Mouse (Mus musculus) lung, adult 2 months (tissue): Measurements from ENCODE around the gene Porcn. TPM values are rescaled to one million over a fixed set of nuclear protein-coding genes. Genes with fewer than 3 reads are reported as not detected.

Experiments
- DNase-seq: peaks from one replicate; pipeline ENCODE4 v3.0.0; 2022
- H3K4me1 ChIP-seq: fragments of 200-500 bp; 2 replicates; pipeline ENCODE4 v1.6.1; 2011; ENCODE audit warnings: low read length; ENCODE audit not compliant: control insufficient read depth, insufficient read depth
- H3K4me3 ChIP-seq: fragments of 200-500 bp; replicated peaks from 2 replicates; pipeline ENCODE3; 2011; ENCODE audit warnings: low read depth, mild to moderate bottlenecking, control low read depth, low read length; ENCODE audit errors: extremely low read depth
- CTCF ChIP-seq: fragments of 200-500 bp; IDR thresholded peaks from 2 replicates; pipeline ENCODE4 v1.5.1; 2011; ENCODE audit warnings: mild to moderate bottlenecking, low read length, control low read depth; ENCODE audit not compliant: insufficient read depth
- POLR2A ChIP-seq: fragments of 200-500 bp; IDR thresholded peaks from 2 replicates; pipeline ENCODE4 v1.6.1; 2011; ENCODE audit warnings: low read depth, mild to moderate bottlenecking, control low read depth, low read length, borderline replicate concordance; ENCODE audit errors: extremely low read depth
- WGBS: fragments of 180-500 bp; shearing (Covaris S2); methylation state at CpG from one replicate; pipeline ENCODE4 v1.1.7; 2018; 5-methylcytosine and 5-hydroxymethylcytosine counted together
- polyA plus RNA-seq: library from polyadenylated mRNA; depleted of rRNA; stranded (reverse); fragments of >200 nt; gene quantifications from 2 replicates; pipeline ENCODE4 v1.2.3, GENCODE M21; 2012

Porcn gene
- polyA plus RNA-seq, 1 experiment, result 86.0 TPM

GRCm38 (mm10) chrX:8192640-8193418 is 13.5 kb downstream of the Porcn start:
- peak overlapping the region; percentile 94 for H3K4me3 ChIP-seq
- WGBS, result 26% methylated on average over 38 of the region's 38 CpGs
- peak; percentile 55 for DNase-seq
- TF ChIP-seq POLR2A (peak; percentile 79), CTCF (no peak)
- no peaks in the 10 kb centered on the region; the same call in 1 of the 2 replicates for H3K4me1 ChIP-seq

- 20% methylated on average over 13 of the region's 13 CpGs for WGBS
- Histone ChIP-seq H3K4me3 (peak overlapping the region; percentile 94), H3K4me1 (no peaks in the 10 kb centered on the region; the same call in 1 of the 2 replicates)
- no peak for TF ChIP-seq CTCF
- no peak for DNase-seq
These were observed 14.1 kb downstream of the Porcn start for GRCm38 (mm10) chrX:8192126-8192639.

DNA sequence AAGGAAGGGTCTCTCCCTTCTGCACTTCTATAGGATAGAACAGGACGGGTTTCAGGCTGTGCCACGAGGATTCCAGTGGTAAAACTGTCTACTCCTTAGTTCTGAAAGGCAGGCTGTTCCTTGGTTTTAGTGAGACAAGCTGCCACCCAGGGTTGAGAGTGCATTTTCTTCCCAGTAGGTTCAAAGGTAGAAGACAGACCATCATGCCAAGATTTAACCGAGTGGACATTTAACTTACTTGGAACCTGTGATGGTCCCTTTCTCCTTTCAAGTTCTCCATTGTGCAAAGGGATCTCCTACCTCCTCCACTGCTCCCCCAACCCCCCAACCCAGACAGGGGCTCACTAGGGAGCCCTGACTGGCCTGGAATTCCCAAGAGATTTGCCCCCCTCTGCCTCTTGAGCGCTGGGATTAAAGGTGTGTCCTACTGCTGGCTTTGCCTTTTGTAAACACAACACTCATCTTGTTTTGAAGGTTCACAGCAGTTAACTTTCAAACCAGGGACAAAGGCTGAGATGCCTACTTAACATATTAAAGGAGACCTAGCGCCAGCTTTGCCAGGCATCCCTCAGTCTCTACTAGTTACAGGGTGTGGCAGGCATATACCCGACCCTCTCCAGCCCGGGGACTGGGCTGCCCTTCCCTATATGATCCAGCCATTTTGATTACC is 23.3 kb downstream of the Porcn start:
- 24% methylated on average over 7 of the region's 7 CpGs for WGBS
- no peak overlapping the region for H3K4me3 ChIP-seq
- H3K4me1 ChIP-seq, result no peaks in the 10 kb centered on the region
- no peak for DNase-seq
- TF ChIP-seq POLR2A (no peak), CTCF (no peak)

DNA sequence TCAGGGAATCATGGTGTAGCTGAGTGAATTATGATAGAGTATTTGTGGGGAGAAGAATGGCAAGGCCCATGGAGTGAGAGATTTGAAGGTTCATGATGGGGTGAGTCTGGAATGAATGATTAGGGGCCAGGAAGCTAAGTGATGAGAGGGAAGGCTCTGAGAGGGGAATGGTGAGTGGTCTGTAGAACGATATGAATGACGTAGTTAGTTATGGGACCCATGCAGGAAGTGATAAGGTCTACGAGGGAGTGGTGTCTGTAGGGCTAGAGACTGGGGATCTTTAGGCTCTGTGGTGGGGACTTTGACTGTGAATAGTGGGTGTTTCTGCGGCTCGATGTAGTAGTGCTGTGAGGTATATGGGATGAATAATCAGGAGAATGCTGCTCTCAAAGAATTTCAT is 26.7 kb downstream of the Porcn start:
- WGBS, result 84% methylated on average over 5 of the region's 5 CpGs
- no peak for DNase-seq
- no peak for TF ChIP-seq POLR2A
- no peak for TF ChIP-seq CTCF
- no peaks in the 10 kb centered on the region for H3K4me1 ChIP-seq
- H3K4me3 ChIP-seq, result no peak overlapping the region

DNA sequence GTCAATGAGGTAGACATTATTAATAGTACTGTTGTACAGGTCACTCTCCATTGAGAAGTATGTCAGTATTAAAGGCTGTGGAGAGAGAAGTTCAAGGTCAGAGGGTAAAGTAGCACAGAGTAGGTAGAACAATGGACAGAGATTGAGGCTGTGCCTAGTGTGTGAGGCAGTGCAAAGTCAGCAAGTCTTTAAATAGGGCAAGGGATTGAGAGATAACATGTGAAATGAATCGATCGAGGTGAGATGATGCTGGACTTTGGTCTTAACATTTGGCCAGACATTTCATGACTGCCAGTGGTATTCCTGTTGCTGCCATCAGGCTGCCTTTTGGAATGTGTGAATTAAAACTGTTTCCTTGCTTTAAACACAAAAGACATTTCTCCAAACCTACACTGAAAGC is 27.5 kb downstream of the Porcn start:
- DNase-seq, result no peak
- H3K4me1 ChIP-seq, result no peaks in the 10 kb centered on the region; the same call in 1 of the 2 replicates
- WGBS, result 94% methylated on average over 2 of the region's 2 CpGs
- TF ChIP-seq POLR2A (no peak), CTCF (no peak)
- no peak overlapping the region for H3K4me3 ChIP-seq

DNA sequence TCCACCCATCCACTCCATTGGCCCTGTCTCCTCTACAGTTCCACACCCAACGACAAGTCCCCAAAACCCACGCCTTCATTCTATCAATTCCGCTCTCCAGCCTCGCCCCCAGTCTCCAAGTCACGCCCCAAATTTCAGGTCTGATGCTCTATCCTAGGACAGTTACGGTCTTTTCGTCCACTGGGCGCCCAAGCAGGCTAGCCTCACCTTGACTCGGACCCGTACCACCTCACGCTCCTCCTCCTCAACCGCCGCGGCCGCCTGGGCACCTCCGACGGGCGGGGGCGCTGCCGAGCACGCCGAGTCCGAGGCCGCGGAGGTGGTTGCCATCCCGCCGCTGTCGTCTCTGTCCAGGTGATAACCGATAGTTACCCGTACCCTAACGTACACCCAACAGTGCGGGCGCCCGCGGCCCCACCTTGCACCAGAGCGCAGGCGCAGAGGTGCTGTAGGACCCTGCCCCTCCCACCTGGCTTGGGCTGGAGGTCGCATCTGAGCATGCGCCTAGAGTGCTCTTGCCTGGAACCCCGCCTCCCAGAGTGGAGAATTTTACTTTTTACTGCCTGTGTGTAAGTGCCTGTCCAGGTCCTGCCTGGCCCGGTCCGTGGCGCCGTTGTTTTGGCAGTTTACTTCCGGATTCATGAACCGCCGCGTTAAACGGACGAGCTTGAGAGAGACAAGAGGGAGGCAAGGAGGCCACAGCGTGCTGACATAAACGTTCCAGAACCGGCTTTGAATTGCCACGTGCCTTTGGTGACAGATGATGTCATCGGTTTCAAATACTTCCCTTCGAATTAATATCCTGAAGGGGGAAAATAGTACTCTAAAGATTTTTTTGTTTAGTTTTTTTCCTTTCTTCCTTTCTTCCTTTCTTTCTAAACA is 30.6 kb downstream of the Porcn start, which contains the start of gene Tbc1d25:
Tbc1d25 (minus strand) TSS at position 678 of the 882 bp plus-strand sequence.
- TF ChIP-seq POLR2A, result peak; percentile 65; the same call in 1 of the 2 replicates
- TF ChIP-seq CTCF, result no peak

DNA sequence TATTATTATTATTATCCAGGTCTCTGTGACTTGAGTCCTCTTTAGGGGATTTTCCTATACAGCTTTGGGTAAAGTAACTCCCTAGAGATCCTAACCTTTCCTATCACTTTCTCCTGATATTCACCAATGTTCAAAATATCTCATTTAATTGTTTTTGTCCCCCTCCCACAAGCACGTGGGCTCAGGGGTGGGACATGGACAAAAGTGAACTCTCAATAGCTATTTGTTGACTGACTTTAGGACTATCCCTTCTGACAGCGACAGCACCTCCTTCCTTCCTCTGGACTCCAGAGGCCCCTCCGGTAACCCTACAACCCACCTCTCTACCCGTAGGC is 31.2 kb downstream of the Porcn start:
- no peak for DNase-seq
- TF ChIP-seq POLR2A (no peak), CTCF (no peak)
- WGBS, result 17% methylated on average over 4 of the region's 4 CpGs
- Histone ChIP-seq H3K4me3 (peak overlapping the region; percentile 86), H3K4me1 (no peaks in the 10 kb centered on the region; the same call in 1 of the 2 replicates)

More for the DNA sequence above, 30.6 kb downstream of the Porcn start, which contains the start of gene Tbc1d25:
- DNase-seq, result peak; percentile 76
- 21% methylated on average over 56 of the region's 56 CpGs for WGBS
- H3K4me1 ChIP-seq, result no peaks in the 10 kb centered on the region; the same call in 1 of the 2 replicates
- peak within 1 kb of the TSS; percentile 86 for H3K4me3 ChIP-seq

DNA sequence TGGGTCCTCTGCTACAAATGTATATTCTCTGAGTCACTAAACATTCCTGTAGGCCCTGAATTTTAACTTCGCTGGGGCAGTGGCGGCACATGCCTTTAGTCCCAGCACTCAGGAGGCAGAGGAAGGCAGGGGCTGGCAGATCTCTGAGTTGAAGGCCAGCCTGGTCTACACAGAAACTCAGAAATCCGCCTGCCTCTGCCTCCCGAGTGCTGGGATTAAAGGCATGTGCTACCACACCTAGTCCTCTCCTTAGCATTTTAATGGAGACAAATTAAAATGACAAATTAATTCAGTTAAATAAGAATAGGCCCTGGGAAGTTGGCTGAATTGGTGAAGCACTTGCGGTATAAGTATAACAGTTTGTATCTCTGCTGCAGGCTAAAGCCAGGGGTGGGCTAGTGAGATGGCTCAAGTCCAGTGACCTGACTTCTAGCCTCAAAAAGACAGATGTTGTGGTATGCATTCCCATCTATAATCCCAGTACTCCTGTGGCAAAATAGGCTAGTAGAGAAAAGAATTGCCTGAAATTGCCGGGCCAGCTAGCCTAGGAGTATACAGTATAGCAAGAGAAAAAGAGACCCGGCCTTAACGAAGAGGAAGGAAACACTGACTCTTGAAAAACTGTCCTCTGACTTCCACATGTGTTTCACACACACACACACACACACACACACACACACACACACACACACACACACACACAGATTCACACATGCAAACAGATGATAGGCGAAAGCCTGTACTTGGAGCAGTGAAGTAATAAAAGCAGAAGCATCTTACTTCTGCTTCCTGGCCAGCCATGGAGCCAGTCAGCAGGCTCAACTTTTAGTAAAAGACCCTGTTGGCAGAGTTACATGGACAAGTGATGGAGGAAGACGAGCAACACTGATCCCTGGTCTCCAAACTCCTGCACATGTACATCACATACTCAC is 38.3 kb downstream of the Porcn start:
- no peak for TF ChIP-seq CTCF
- TF ChIP-seq POLR2A, result no peak
- Histone ChIP-seq H3K4me1 (no peaks in the 10 kb centered on the region), H3K4me3 (no peak overlapping the region)
- no peak for DNase-seq
- 71% methylated on average over 10 of the region's 10 CpGs for WGBS
